Mouse (Mus musculus): Measurements from ENCODE around the gene Olfr690. TPM values are rescaled to one million over a fixed set of nuclear protein-coding genes. Genes with fewer than 3 reads are reported as not detected.

Gene Olfr690
- polyA plus RNA-seq (2017; shearing (Covaris generic)): not detected

DNA sequence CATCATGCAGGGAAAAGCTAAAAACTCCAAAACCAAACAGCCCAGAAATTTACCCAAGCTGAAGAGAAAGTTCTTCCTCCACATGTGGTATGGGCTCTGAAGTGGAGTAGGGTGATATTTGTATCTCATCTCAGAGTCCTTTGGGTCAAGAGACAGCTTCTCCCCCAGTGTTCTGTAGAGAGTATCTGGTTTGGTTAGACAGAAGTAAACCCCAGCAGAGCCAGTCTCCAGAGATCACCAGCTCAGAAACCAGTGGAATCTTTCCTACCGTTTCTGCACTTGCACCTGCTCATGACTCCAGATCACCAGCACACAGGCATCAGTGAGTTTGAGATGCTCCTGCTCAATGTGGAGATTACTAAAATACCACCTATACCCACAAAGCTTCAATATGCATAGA, at the start of gene Olfr690:
Gene Olfr690, minus strand, starts transcription at position 101 of the 400 bp plus-strand sequence.

DNA sequence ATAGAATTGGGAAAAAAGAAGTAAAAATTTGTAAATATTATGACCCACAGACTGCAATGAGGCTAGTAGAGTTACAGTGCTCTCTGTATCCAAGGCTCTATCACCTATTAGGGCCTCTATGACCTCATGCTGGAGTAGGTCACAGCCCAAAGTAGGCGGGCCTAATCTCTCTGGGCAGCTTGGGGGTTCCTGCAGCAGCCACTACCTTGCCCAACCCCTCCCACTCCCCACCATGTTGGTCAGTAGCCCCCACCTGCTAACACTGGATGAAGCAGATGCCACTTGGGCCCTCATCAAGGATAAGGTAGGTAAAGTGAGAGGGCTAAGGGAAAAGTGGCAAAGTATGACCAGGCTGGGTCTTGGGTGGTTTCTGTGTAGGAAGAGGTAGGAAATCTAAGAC, 41.0 kb upstream of the Olfr690 start, which contains the start of gene Gm5901:
Gene Gm5901, plus strand, starts transcription at position 173 of the 400 bp plus-strand sequence.

DNA sequence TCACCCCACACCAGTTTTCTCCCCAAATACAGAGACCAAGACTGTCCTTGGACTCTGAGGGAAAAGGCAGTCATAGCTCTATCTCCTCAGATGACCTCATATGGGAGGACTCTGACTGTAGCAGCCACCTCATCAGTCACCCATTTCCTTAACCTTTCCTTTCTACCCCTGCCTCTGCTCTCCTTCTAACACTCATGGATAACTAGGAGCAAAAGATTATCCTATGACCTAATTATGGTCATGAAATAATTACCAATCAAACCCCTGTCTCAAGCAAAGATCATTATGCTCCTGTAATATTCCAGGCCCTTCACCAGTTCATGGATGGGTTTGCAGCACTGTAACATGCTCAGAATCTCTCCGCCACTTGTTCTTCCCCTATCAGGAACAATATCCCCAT, 34.0 kb upstream of the Olfr690 start, which contains the start of gene Olfr692:
Gene Olfr692, plus strand, starts transcription at position 301 of the 400 bp plus-strand sequence.

DNA sequence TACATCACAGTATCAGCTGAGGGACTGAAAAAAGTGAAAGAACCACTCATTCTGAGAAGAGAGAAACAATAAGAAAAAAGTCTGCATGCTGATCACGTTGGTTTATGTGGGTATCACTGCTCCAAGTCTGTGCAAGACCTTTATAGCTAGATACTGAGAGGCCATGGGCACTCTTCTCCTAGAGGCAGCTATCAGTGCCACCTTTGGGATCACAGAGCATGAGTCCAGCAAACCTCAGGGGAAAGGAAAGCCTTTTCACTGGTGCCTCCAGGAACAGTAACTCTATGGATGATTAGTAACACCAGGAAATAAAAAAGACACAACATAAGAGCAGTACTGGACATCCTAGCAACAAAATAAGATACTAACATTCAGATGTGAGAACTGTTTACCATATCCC, 8.3 kb upstream of the Olfr690 start, which contains the start of gene Olfr691:
Gene Olfr691, minus strand, starts transcription at position 101 of the 400 bp plus-strand sequence.

DNA sequence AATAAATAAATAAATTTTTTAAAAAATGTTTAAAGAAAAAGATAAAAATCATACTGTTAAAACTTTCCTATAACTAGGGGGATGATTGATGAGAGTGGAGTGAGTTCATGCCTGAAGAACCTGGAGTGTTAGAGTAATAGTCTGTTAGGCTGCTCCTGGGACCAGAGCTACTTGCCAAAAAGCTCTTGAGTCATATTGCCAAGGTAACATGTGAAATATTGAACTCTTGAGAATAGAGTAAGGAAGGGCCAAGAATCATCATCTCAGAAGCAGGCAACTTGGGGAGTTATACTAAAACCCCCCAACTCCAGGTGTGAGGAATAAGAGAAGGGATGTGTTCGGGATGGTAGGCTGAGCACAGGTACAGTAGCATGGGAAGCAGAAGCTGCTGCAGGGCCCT, 23.0 kb downstream of the Olfr690 start, which contains the start of gene Olfr689:
Gene Olfr689, plus strand, starts transcription at position 301 of the 400 bp plus-strand sequence.

DNA sequence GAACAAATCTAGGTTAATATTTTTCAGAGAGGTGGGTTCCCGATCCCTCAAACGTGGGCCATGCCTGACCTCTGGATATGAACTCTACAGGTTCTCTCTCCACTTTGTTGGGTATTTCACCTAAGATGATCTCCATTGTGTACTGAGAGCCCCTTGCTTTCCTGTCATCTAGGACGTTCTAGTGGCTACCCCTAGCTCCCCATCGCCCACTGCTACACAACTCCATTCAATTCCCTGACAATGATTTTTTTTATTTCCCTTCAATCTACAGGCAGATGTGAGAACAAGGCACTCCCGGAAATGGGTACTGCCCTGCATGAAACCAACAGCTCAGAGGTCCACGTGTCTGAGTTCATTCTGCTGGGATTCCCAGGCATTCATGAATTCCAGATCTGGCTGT, 46.1 kb downstream of the Olfr690 start, which contains the start of gene Olfr688:
Gene Olfr688, plus strand, starts transcription at position 301 of the 400 bp plus-strand sequence.

Other genes starting within 250 kb of the Olfr690 start
- gene Olfr680-ps1, start 241.3 kb downstream of the Olfr690 start, polyA plus RNA-seq (2017; shearing (Covaris generic)): not detected
- gene Olfr681, start 217.3 kb downstream of the Olfr690 start, polyA plus RNA-seq (2017; shearing (Covaris generic)): under 1 TPM in 1 of 2 experiments, not detected in 1; 0.09 TPM
- gene Olfr683, start 187.1 kb downstream of the Olfr690 start, polyA plus RNA-seq (2017; shearing (Covaris generic)): not detected
- gene Olfr684, start 170.5 kb downstream of the Olfr690 start, polyA plus RNA-seq (2017; shearing (Covaris generic)): not detected
- under 1 TPM in 1 of 2 experiments, not detected in 1; 0.05 TPM for gene Olfr685, start 148.1 kb downstream of the Olfr690 start, polyA plus RNA-seq (2017; shearing (Covaris generic))
- not detected for gene Olfr686, start 126.6 kb downstream of the Olfr690 start, polyA plus RNA-seq (2017; shearing (Covaris generic))
- gene Olfr688, start 46.0 kb downstream of the Olfr690 start, polyA plus RNA-seq (2017; shearing (Covaris generic)): not detected
- gene Olfr689, start 22.9 kb downstream of the Olfr690 start, polyA plus RNA-seq (2017; shearing (Covaris generic)): under 1 TPM; 0.04 to 0.47 TPM
- gene Olfr691, start 8.2 kb upstream of the Olfr690 start, polyA plus RNA-seq (2017; shearing (Covaris generic)): 1 to 10 TPM in 1 of 2 experiments, under 1 TPM in 1; 0.08 to 2.0 TPM
- not detected for gene Olfr692, start 34.1 kb upstream of the Olfr690 start, polyA plus RNA-seq (2017; shearing (Covaris generic))
- not detected for gene Gm5901, start 40.9 kb upstream of the Olfr690 start, polyA plus RNA-seq (2017; shearing (Covaris generic))
- gene Fam160a2, start 66.0 kb upstream of the Olfr690 start, polyA plus RNA-seq (2017; shearing (Covaris generic)): 10 to 100 TPM; 36.7 to 58.5 TPM
- not detected for gene Cnga4, start 70.5 kb upstream of the Olfr690 start, polyA plus RNA-seq (2017; shearing (Covaris generic))
- gene Cckbr, start 91.6 kb upstream of the Olfr690 start, polyA plus RNA-seq (2017; shearing (Covaris generic)): under 1 TPM in 1 of 2 experiments, not detected in 1; 0.21 TPM
- not detected for gene Cavin3, start 148.2 kb upstream of the Olfr690 start, polyA plus RNA-seq (2017; shearing (Covaris generic))
- gene Smpd1, start 220.3 kb upstream of the Olfr690 start, polyA plus RNA-seq (2017; shearing (Covaris generic)): 10 to 100 TPM; 34.0 to 40.5 TPM
- gene Apbb1, start 247.5 kb upstream of the Olfr690 start, polyA plus RNA-seq (2017; shearing (Covaris generic)): 10 to 100 TPM in 1 of 2 experiments, 1 to 10 TPM in 1; 6.6 to 10.5 TPM